Mouse (Mus musculus) embryonic facial prominence, embryonic 12.5 days (tissue): ENCODE measurements around the gene Cln6. TPM values are rescaled to one million over a fixed set of nuclear protein-coding genes. Genes with fewer than 3 reads are reported as not detected.
"Not testable (repeated sequence)": the region's sequence is repeated elsewhere in the genome, so short reads cannot be mapped to it uniquely, and the experiment has no call there.

Experiments used
- ATAC-seq: fragments of 200-750 bp; cut with Nextera tagmentation; 2 replicates; pipeline ENCODE4 v1.8.0; 2017; ENCODE audit not compliant: insufficient number of reproducible peaks, insufficient read depth, low FRiP score, low TSS enrichment
- H3K27ac ChIP-seq: fragments of 300-500 bp; sonication (generic); 2 replicates; pipeline ENCODE4 v1.5.1; 2016; ENCODE audit warnings: mild to moderate bottlenecking
- H3K27me3 ChIP-seq: fragments of 300-500 bp; sonication (generic); 2 replicates; pipeline ENCODE4 v1.6.1; 2016; ENCODE audit warnings: mild to moderate bottlenecking, moderate library complexity
- H3K36me3 ChIP-seq: fragments of 300-500 bp; sonication (generic); 2 replicates; pipeline ENCODE4 v1.6.1; 2016; ENCODE audit warnings: mild to moderate bottlenecking
- H3K4me1 ChIP-seq: fragments of 300-500 bp; sonication (generic); 2 replicates; pipeline ENCODE4 v1.6.1; 2016
- H3K4me2 ChIP-seq: fragments of 300-500 bp; sonication (generic); replicated peaks from 2 replicates; pipeline ENCODE4 v1.6.1; 2016; ENCODE audit warnings: mild to moderate bottlenecking, moderate library complexity
- H3K4me3 ChIP-seq: fragments of 300-500 bp; sonication (generic); 2 replicates; pipeline ENCODE4 v1.5.1; 2016; ENCODE audit warnings: mild to moderate bottlenecking
- H3K9ac ChIP-seq: fragments of 300-500 bp; sonication (generic); 2 replicates; pipeline ENCODE4 v1.6.1; 2016; ENCODE audit warnings: mild to moderate bottlenecking, moderate library complexity
- H3K9me3 ChIP-seq: fragments of 300-500 bp; sonication (generic); 2 replicates; pipeline ENCODE4 v1.6.1; 2016; ENCODE audit warnings: mild to moderate bottlenecking, moderate library complexity
- WGBS: fragments of 180-500 bp; shearing (Covaris S2); methylation state at CpG from one replicate; pipeline ENCODE4 v1.1.7; 2016; 5-methylcytosine and 5-hydroxymethylcytosine counted together
- polyA plus RNA-seq: library from polyadenylated mRNA; unstranded; fragments of >200 nt; fragmentation: Nextera tagmentation; extraction: Ambion mirVana; gene quantifications from 2 replicates; pipeline ENCODE4 v1.2.1, GENCODE M21; 2016

Gene Cln6
- polyA plus RNA-seq, 1 experiment from 2014 or later, result 17.1 TPM

DNA sequence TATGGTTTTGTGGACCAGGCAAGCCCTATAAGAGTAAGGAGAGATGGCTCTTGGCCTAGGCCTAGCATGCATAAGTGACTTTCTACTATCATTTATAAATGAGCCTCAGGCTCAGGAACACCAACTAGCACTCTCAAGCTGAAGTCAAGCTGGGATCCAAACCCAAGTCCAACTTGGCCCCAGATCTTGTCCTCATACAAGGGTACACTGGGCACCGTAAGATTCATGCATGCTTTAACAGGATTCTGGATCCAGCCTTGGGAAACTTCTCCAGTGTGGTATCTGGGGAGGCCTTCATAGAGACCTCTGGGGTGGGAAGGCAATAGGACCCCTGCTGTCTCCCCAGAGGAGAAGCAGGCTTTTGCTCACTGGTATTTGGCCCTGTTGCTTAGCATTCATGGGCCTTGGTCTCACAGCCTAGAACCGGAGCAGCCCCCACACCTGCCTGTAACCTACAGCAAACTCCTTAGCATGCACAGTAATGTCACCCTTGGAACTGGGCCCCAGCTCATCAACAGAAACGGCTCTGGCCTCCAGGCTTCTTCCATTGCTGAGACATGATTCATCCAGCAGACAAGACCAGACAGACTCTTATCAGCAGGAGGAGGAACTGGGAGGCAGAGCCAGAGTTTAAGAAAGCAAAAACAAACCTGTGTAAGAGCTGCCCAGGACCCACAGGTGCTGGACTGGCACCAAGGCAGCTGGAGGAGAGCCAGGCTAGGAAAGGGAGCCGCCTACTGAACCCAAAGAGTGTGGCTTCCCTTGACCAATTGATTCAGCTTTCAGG lies 20.6 kb upstream of the Cln6 start:
- H3K4me3 ChIP-seq, result no peak overlapping the region
- H3K9me3 ChIP-seq, result no peaks in the 10 kb centered on the region
- no peaks in the 10 kb centered on the region for H3K4me1 ChIP-seq
- WGBS, result 74% methylated on average over 4 of the region's 4 CpGs
- ATAC-seq, result no peak
- no peaks in the 10 kb centered on the region for H3K27me3 ChIP-seq
- no peak overlapping the region for H3K9ac ChIP-seq
- no peaks in the 10 kb centered on the region for H3K36me3 ChIP-seq
- H3K27ac ChIP-seq, result no peak overlapping the region
- H3K4me2 ChIP-seq, result no peak overlapping the region

DNA sequence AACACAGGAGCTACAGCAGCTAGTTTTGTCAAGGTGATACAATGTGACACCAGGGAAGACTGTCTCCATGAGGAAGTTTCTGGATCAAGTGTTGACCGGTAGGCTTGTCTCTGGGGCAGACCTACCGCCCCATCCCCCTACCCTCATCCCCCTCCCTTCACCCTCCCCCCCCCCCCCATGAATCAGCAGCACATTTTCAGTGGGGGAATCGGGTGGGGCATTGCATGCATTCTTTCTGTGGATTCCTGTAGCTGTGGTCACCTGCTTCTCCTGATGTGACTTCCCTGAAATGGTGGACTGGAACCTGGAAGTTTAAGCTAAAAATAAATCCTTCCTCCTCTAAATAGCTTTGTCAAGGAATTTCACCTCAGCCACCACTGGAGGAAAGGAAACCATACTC lies 19.1 kb upstream of the Cln6 start:
- no peaks in the 10 kb centered on the region for H3K4me1 ChIP-seq
- 74% methylated on average over 3 of the region's 3 CpGs for WGBS
- no peaks in the 10 kb centered on the region for H3K9me3 ChIP-seq
- no peak overlapping the region for H3K4me3 ChIP-seq
- H3K27ac ChIP-seq, result no peak overlapping the region
- no peak overlapping the region for H3K9ac ChIP-seq
- H3K27me3 ChIP-seq, result no peaks in the 10 kb centered on the region
- no peak for ATAC-seq
- no peaks in the 10 kb centered on the region for H3K36me3 ChIP-seq
- no peak overlapping the region for H3K4me2 ChIP-seq

DNA sequence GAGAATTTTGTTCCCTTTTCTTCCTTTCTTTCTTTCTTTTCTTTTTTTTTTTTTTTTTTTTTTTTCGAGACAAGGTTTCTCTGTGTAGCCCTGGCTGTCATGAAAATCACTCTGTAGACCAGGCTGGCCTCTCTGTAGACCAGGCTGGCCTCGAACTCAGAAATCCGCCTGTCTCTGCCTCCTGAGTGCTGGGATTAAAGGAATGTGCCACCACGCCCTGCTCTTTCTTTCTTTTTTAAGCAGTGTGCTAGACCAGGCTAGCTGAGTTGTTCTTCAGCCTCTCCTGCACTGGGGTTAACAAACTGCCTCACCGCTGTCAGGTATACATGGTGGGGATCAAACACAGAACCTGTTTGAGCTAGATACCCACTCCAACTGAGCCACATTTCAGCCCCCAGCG lies 18.7 kb upstream of the Cln6 start:
- ATAC-seq, H3K27me3 ChIP-seq, H3K4me3 ChIP-seq, H3K27ac ChIP-seq, H3K4me1 ChIP-seq, H3K9me3 ChIP-seq, H3K4me2 ChIP-seq, H3K9ac ChIP-seq, H3K36me3 ChIP-seq: not testable (repeated sequence)
- 79% methylated on average over 6 of the region's 6 CpGs for WGBS

DNA sequence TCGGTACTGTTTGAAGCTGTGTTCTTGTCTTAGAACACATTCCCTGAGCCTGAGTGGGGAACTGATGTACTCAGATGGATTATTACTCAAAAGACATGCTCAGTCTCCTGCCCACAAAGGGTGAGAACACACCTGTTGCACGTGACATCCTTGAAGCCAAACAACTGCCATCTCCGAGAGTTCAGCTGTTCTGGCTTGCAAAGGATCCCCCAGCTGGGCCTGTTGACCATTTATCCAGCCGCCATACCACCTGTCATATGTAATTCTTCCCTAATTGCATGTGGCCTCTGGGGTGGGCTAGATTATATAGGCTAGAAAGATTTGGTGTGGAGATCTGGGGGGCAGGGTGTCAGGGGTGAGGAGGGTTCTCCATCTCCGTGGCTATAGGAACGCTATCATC lies 17.8 kb upstream of the Cln6 start:
- no peaks in the 10 kb centered on the region for H3K9me3 ChIP-seq
- peaks cover 6% of the 10 kb centered on the region; the same call in 1 of the 2 replicates for H3K4me1 ChIP-seq
- H3K4me3 ChIP-seq, result no peak overlapping the region
- ATAC-seq, result no peak
- H3K9ac ChIP-seq, result no peak overlapping the region
- 80% methylated on average over 6 of the region's 6 CpGs for WGBS
- H3K27me3 ChIP-seq, result no peaks in the 10 kb centered on the region
- H3K36me3 ChIP-seq, result no peaks in the 10 kb centered on the region
- no peak overlapping the region for H3K4me2 ChIP-seq
- no peak overlapping the region for H3K27ac ChIP-seq

- H3K4me3 ChIP-seq, result no peak overlapping the region
- H3K36me3 ChIP-seq, result no peaks in the 10 kb centered on the region
- peaks cover 15% of the 10 kb centered on the region for H3K4me1 ChIP-seq
- H3K9ac ChIP-seq, result no peak overlapping the region
- H3K27me3 ChIP-seq, result no peaks in the 10 kb centered on the region
- H3K9me3 ChIP-seq, result no peaks in the 10 kb centered on the region
- 98% methylated on average over 7 of the region's 7 CpGs for WGBS
- H3K27ac ChIP-seq, result no peak overlapping the region
- no peak for ATAC-seq
- H3K4me2 ChIP-seq, result no peak overlapping the region
Observed at GRCm38 (mm10) chr9:62821811-62822210, 16.8 kb upstream of the Cln6 start.

DNA sequence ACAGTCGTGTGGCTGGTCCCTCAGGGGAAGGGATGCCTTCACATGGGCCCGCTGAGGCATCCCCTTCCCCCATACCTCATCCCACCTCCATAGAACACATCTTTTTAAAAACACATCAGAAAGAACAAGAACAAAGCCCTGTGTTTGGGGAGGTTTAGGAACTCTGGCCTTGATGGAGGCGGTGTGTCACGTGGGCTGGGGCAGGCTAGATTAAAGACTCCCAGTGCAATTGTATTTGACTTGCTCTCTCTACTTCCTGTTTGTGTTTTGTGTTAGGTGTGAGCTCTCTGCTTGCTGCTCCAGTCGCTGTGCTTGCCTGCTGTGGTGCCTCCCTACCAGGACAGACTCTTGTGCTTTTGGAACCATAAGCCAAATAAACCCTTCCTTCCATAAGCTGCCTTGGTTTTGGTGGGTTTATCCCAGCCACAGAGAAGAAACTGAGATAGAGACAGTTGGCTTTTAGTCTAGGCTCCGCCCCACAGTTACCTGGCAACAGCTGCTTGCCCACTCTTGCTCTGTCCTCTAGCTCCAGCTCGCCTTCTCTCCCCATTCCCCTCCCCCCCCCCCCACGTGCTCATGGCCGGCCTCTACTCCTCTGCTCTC lies 12.7 kb upstream of the Cln6 start:
- Histone ChIP-seq H3K4me2 (peak overlapping the region; percentile 24), H3K27ac (peak overlapping the region; percentile 51), H3K9ac (no peak overlapping the region), H3K27me3 (no peaks in the 10 kb centered on the region), H3K36me3 (no peaks in the 10 kb centered on the region), H3K4me3 (no peak overlapping the region), H3K9me3 (no peaks in the 10 kb centered on the region), H3K4me1 (peaks cover 23% of the 10 kb centered on the region)
- 9% methylated on average over 9 of the region's 9 CpGs for WGBS
- ATAC-seq, result no peak

GRCm38 (mm10) chr9:62826456-62826855 lies 12.1 kb upstream of the Cln6 start:
- Histone ChIP-seq H3K36me3 (no peaks in the 10 kb centered on the region), H3K4me1 (peaks cover 23% of the 10 kb centered on the region), H3K4me2 (peak overlapping the region; percentile 24; the same call in 1 of the 2 replicates), H3K9ac (no peak overlapping the region), H3K27me3 (no peaks in the 10 kb centered on the region), H3K27ac (peak overlapping the region; percentile 51; the same call in 1 of the 2 replicates), H3K4me3 (no peak overlapping the region), H3K9me3 (no peaks in the 10 kb centered on the region)
- ATAC-seq, result no peak
- WGBS, result 3% methylated on average over 7 of the region's 7 CpGs

GRCm38 (mm10) chr9:62827939-62828652 lies 10.5 kb upstream of the Cln6 start:
- peak overlapping the region; percentile 46 for H3K4me2 ChIP-seq
- H3K4me1 ChIP-seq, result peaks cover 23% of the 10 kb centered on the region
- H3K27ac ChIP-seq, result no peak overlapping the region
- WGBS, result 3% methylated on average over 24 of the region's 24 CpGs
- peak overlapping the region; percentile 31 for H3K4me3 ChIP-seq
- no peaks in the 10 kb centered on the region for H3K27me3 ChIP-seq
- H3K9ac ChIP-seq, result no peak overlapping the region
- no peaks in the 10 kb centered on the region for H3K36me3 ChIP-seq
- H3K9me3 ChIP-seq, result no peaks in the 10 kb centered on the region
- no peak for ATAC-seq

DNA sequence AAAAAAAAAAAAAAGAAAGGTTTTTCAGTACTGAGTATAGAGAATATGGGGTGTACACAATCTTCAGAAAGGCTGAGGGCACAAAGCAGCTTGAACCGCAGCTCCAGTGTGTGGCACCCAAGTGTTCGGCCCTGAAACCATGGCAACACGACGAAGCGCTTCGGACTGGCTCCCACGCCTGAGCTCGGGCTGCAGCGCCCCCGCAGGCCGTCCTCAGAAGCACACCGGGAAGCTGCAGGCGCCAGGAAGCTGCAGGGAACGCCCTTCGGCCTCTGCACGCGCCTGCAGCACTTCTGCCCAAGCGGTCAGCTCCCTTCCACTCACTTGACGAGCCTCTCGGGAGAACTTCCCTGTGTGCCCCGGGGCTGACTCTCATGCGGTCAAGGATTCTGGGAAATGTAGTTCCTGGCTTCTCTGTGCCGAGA lies 9.9 kb upstream of the Cln6 start:
- H3K4me1 ChIP-seq, result peaks cover 23% of the 10 kb centered on the region
- H3K36me3 ChIP-seq, result no peaks in the 10 kb centered on the region
- peak; percentile 91 for ATAC-seq
- no peaks in the 10 kb centered on the region for H3K27me3 ChIP-seq
- H3K9me3 ChIP-seq, result no peaks in the 10 kb centered on the region
- H3K27ac ChIP-seq, result peak overlapping the region; percentile 5; the same call in 1 of the 2 replicates
- H3K9ac ChIP-seq, result no peak overlapping the region
- 1% methylated on average over 23 of the region's 23 CpGs for WGBS
- H3K4me3 ChIP-seq, result peak overlapping the region; percentile 31
- peak overlapping the region; percentile 46 for H3K4me2 ChIP-seq

GRCm38 (mm10) chr9:62829877-62830276 lies 8.7 kb upstream of the Cln6 start:
- H3K4me3 ChIP-seq, result no peak overlapping the region
- H3K4me1 ChIP-seq, result peaks cover 23% of the 10 kb centered on the region
- ATAC-seq, result no peak
- 75% methylated on average over 6 of the region's 6 CpGs for WGBS
- no peak overlapping the region for H3K27ac ChIP-seq
- H3K36me3 ChIP-seq, result no peaks in the 10 kb centered on the region
- no peak overlapping the region for H3K4me2 ChIP-seq
- H3K9me3 ChIP-seq, result no peaks in the 10 kb centered on the region
- H3K9ac ChIP-seq, result no peak overlapping the region
- no peaks in the 10 kb centered on the region for H3K27me3 ChIP-seq

- ATAC-seq, result no peak
- Histone ChIP-seq H3K4me2 (no peak overlapping the region), H3K9ac (no peak overlapping the region), H3K9me3 (no peaks in the 10 kb centered on the region), H3K27ac (no peak overlapping the region), H3K36me3 (no peaks in the 10 kb centered on the region), H3K4me1 (peaks cover 8% of the 10 kb centered on the region; the same call in 1 of the 2 replicates), H3K27me3 (no peaks in the 10 kb centered on the region), H3K4me3 (no peak overlapping the region)
- WGBS, result 81% methylated on average over 5 of the region's 5 CpGs
Observed at GRCm38 (mm10) chr9:62834906-62835305, 3.7 kb upstream of the Cln6 start.
